Mouse (Mus musculus): ENCODE results near the gene Eef2kmt.

The Eef2kmt gene

DNA sequence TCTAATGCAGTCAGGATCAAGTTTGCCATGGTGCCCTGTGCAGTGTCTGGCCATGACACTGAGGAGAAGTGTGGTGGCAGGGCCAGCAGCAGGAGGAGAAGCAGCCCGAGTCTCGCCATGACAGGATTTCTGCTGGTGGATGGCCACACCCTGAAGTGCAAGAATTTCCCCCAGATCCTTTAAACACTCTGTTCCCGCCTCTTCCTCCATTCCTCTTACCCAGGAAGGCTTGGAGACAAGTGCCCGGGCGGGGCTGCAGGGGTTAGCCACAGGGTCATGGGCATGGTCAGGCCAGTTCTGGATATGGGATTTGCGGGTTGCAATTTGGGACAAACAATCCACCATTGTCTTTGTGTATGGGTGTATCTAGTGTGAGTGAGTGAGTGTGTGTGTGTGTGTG, 33.6 kb downstream of the Eef2kmt start, which contains the start of gene AU021092:
Gene AU021092, minus strand, starts transcription at position 160 of the 400 bp plus-strand sequence.
- DNase-seq (ENCODE audit: low spot score): no peak

GRCm38 (mm10) chr16:5221403-5221802, 34.4 kb downstream of the Eef2kmt start:
- DNase-seq (ENCODE audit: low spot score): no peak

DNA sequence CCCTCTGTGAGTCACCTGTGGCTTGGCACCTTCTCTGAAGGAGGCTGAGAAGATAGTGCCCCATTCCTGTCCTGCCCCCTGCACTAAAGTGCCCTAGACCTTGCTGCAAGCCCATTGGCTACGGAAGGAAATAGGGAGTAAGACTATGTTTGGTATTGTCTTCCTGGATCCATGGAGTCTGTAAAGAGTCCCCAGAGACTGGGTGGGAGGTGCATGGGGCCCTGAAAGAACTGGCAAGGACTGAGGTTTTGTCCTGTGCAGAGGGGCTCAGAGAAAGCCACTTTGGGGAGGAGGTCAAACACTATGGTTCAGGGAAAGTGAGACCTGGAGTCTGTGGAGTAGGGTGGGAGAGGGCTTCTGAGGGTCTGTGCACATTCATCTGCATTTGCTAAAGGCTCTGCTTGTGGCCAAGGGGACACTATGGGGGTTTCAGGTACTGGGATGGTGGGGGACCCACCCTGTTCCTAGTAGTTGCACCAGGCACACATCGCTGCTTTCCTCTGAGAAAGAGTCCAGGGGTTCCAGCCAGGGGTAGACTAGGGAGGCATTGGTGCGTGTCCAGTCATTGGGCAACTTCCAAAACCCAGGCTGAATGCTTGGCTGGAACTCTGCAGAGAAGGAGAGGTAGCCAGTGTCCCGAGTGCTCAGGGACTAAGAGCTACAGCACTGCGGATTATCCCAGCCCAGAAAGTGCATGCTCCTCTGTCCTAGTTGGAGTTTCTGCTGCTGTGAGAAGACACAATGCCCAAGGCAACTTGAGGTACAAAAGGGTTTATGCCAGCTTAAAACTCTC, 38.2 kb downstream of the Eef2kmt start:
- DNase-seq (ENCODE audit: low spot score): no peak

- no peak for DNase-seq (ENCODE audit: low spot score)
Observed at GRCm38 (mm10) chr16:5216686-5217085, 39.1 kb downstream of the Eef2kmt start.

GRCm38 (mm10) chr16:5214126-5214525, 41.7 kb downstream of the Eef2kmt start:
- no peak for DNase-seq (ENCODE audit: low spot score)

DNA sequence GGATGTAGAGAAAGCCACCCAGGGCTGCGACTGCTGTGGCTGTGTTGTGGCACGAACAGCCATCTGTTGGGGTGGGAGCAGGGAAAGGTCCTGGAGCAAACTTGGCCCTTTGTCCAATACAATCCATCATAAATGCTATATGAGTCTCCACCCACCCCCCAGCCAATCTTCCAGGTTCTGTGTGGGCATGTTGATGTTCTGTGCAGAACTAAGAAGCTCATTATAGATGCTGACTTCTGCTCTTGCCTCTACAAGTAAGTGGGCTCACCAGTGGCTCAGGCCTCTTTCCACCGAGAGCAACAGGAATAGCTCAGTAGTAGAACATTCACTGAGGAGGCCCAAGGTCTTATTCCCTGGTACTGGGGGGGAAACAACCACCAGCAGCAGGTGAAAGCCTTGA, 43.6 kb downstream of the Eef2kmt start:
- no peak for DNase-seq (ENCODE audit: low spot score)

DNA sequence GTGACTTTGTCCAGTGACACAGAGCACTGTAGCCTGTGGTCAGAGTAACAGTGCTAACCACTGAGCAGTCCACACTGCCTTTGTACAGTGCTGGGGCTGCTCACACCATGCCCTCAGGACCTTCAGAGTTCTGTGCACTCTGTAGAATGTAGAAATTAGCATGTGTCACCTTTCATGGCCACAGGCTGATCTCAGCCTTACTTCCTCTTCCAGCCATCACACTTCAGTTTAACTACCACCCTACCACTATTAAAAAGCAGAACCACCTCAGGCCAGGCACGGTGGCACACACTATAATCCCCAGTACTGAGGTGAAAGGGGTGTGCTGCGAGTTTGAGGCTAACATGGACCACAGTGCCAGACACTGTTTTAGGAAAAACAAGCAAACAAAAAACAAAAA, 45.4 kb downstream of the Eef2kmt start:
- DNase-seq (ENCODE audit: low spot score): no peak

GRCm38 (mm10) chr16:5206051-5206450, 49.7 kb downstream of the Eef2kmt start:
- DNase-seq (ENCODE audit: low spot score): no peak

DNA sequence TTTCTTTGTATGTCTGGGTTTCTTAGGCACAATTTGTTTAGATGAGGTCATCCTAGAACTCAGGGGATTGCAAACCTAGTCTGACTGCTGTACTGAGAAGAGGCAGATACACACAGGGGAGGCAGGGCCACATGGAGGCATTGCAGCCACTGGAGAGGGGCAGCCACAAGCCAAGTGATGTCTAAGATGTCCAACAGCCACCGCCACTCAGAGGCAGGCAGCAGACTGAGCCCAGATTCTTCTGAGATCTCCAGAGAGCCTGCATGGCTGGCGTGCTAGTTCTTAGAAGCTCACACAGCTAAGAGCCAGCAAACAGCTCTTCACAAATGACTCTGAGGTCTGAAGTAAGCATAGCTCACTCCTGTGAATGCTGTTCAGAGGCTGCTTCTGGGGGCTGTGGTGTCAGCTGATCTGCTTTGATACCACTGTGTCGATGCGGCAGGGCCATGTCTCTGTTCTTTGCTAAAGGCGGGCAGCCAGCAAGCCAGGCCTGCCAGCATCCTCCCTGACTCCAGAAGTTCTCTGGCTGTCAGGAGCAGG, 50.3 kb downstream of the Eef2kmt start:
- no peak for DNase-seq (ENCODE audit: low spot score)

DNA sequence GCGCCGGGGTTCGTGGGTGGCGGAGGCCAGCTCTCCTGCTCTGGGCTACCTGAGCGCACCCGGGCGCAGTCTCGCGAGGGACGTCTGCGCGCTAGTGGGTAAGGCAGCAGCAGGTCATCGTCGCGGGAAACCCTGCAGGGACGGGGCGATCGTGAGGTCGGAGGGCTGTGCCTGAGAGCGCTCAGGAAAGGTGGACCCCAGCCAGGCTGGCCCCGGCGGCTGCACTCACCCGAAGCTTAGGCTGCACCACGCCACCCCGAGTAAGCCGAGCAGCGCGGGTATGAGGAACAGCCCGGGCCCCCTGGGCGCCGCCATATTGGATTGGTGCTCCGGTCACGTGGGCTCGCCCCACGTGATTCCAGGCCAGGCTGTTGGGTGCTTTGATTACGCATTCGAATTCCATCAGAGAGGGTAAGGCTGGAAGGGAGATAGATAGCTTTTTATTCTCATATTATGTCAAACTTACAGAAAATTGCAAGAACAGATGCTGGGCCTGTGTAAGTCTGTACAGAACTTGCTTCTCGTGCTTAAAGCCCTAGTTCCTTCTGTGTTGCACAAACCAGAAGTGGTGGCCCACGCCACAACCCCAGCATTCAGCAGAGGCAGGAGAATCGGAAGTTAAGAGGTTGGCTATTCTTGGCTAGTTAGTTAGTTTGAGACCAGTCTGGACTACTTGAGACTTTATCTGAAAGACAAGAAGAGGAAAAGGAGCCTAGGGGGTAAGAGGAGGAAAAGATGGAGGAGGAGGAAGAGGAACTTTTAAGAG, 51.9 kb downstream of the Eef2kmt start, which contains the start of gene Nagpa:
Gene Nagpa, minus strand, starts transcription at position 345 of the 766 bp plus-strand sequence.
- DNase-seq (ENCODE audit: low spot score): peak; percentile 88

GRCm38 (mm10) chr16:5203200-5203599, 52.6 kb downstream of the Eef2kmt start:
- DNase-seq (ENCODE audit: low spot score): peak; percentile 32

- peak; percentile 69 for DNase-seq (ENCODE audit: low spot score)
Observed at GRCm38 (mm10) chr16:5202681-5203080, 53.1 kb downstream of the Eef2kmt start.

DNA sequence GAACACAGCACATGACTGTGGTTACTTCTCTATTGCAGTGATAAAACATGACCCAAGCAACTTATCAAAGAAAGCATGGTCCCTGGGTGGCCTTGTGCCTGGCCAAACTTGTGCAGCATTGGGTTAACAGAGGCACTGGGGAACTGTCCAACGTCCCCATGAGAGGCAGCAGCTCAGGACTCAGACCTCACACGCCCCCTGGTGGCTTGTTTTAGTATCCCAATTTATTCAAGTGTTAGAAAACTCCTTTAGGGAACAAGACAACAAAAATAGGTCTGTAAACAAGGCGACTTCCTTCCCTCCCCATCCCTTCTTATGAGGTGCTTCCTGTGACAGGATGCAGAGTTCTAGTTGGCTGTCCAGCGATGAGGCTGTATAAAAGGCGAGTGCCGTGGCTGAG, 60.7 kb downstream of the Eef2kmt start:
- DNase-seq (ENCODE audit: low spot score): peak; percentile 72
